Mouse (Mus musculus) kidney, postnatal 14 days (tissue): ENCODE data around the gene Rbm34.
"Not testable (repeated sequence)": the region's sequence is repeated elsewhere in the genome, so short reads cannot be mapped to it uniquely, and the experiment has no call there.

ENCODE experiments used
- DNase-seq: peaks from one replicate; pipeline ENCODE4 v3.0.0; 2022; ENCODE audit warnings: mixed read lengths

Rbm34 gene

GRCm38 (mm10) chr8:126970579-126971313 is at the start of gene Rbm34:
Gene Rbm34 (minus strand): TSS chr8:126971071.
- DNase-seq: peak; percentile 94

- DNase-seq: no peak
Observed at GRCm38 (mm10) chr8:127011668-127012067, 40.8 kb upstream of the Rbm34 start.

GRCm38 (mm10) chr8:126994506-126994905 is 23.6 kb upstream of the Rbm34 start:
- DNase-seq: no peak

GRCm38 (mm10) chr8:126989363-126990153 is 18.7 kb upstream of the Rbm34 start:
- DNase-seq: no peak

GRCm38 (mm10) chr8:126988346-126989006 is 17.6 kb upstream of the Rbm34 start:
- DNase-seq: no peak

GRCm38 (mm10) chr8:126986495-126986894 is 15.6 kb upstream of the Rbm34 start:
- peak; percentile 91 for DNase-seq

GRCm38 (mm10) chr8:126980046-126980445 is 9.2 kb upstream of the Rbm34 start:
- no peak for DNase-seq

GRCm38 (mm10) chr8:126979091-126979920 is 8.4 kb upstream of the Rbm34 start:
- no peak for DNase-seq

GRCm38 (mm10) chr8:126978535-126978934 is 7.7 kb upstream of the Rbm34 start:
- not testable (repeated sequence) for DNase-seq

- no peak for DNase-seq
Observed at GRCm38 (mm10) chr8:126978028-126978427, 7.2 kb upstream of the Rbm34 start.

- DNase-seq: no peak
Observed at GRCm38 (mm10) chr8:126976608-126977348, 5.9 kb upstream of the Rbm34 start.

- peak; percentile 61 for DNase-seq
Observed at GRCm38 (mm10) chr8:126975706-126976105, 4.8 kb upstream of the Rbm34 start.

- peak; percentile 54 for DNase-seq
Observed at GRCm38 (mm10) chr8:126974511-126974910, 3.6 kb upstream of the Rbm34 start.

- no peak for DNase-seq
Observed at GRCm38 (mm10) chr8:126973686-126974265, 2.9 kb upstream of the Rbm34 start.

GRCm38 (mm10) chr8:126972649-126973048 is 1.8 kb upstream of the Rbm34 start:
- no peak for DNase-seq

GRCm38 (mm10) chr8:126972102-126972501 is 1.2 kb upstream of the Rbm34 start:
- no peak for DNase-seq

GRCm38 (mm10) chr8:126971314-126971664 is 418 bp upstream of the Rbm34 start:
- DNase-seq: peak; percentile 17

GRCm38 (mm10) chr8:126969546-126969945 is 1.3 kb downstream of the Rbm34 start:
- DNase-seq: no peak

- no peak for DNase-seq
Observed at GRCm38 (mm10) chr8:126968107-126968506, 2.8 kb downstream of the Rbm34 start.

GRCm38 (mm10) chr8:126965246-126965645 is 5.6 kb downstream of the Rbm34 start:
- DNase-seq: peak; percentile 49

- no peak for DNase-seq
Observed at GRCm38 (mm10) chr8:126962871-126963270, 8.0 kb downstream of the Rbm34 start.

- no peak for DNase-seq
Observed at GRCm38 (mm10) chr8:126961516-126961915, 9.4 kb downstream of the Rbm34 start.
